Mouse (Mus musculus): Measurements from ENCODE around the gene Tgfb2. TPM values are rescaled to one million over a fixed set of nuclear protein-coding genes. Genes with fewer than 3 reads are reported as not detected.

Gene Tgfb2
- polyA plus RNA-seq, 1 experiment from 2014 or later, result 45.0 TPM

DNA sequence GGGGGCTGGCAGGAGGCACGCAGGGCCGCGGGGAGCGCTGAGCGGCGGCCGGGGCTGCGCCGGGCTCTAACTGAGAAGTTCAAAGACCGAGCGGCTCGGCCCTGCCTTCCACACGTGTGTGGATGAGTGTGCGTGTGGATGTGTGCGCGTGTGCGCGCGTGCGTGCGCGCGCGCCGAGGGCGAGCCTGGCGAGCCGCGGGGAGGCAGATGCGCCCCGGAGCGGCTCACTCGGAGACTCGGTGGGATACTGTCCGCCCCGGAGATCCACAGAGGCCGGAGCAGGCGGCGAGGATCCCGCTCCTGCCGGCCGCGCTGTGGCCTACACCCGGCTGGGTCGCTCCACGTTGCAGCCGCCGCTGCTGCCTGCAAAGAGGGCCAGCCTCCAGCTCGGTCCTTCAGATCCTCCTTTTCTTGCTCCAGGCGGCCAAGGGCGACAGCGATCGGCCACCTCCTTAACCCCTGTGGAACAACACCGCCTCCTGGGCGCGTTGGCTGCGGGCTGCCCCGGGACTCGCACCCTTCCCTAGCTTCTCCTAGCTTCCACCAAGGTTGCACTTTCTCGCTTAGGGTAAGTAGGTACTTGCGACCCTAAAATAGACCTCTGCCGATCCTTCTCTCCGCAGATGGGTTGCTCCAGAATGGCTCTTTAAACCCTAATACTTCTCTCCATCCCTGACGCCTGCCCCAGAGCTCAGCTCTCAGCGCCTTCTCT is 430 bp downstream of the Tgfb2 start:
- Histone ChIP-seq H3K27ac (replicated peaks; ENCODE audit: low read depth, low read length) (peak overlapping the region; percentile 79), H3K27me3 (ENCODE audit: control insufficient read depth, insufficient read depth, low read length) (no peaks in the 10 kb centered on the region), H3K9me3 (ENCODE audit: control insufficient read depth, low read length) (no peaks in the 10 kb centered on the region), H3K4me3 (ENCODE audit: low read depth, low read length) (peak overlapping the region; percentile 58), H3K4me2 (ENCODE audit: low read depth, severe bottlenecking) (peak overlapping the region; percentile 51), H3K4me1 (ENCODE audit: control insufficient read depth, insufficient read depth, low read length) (peaks cover 5% of the 10 kb centered on the region; the same call in 1 of the 2 replicates), H3K9ac (ENCODE audit: low read length) (peak overlapping the region; percentile 70), H3K36me3 (ENCODE audit: control insufficient read depth, insufficient read depth, low read length) (no peaks in the 10 kb centered on the region)
- DNase-seq (ENCODE audit: low spot score) (peak; percentile 81), ATAC-seq (ENCODE audit: insufficient number of reproducible peaks, low FRiP score, low TSS enrichment, low read depth) (peak; percentile 58)
- WGBS, result 0% methylated on average over 34 of the region's 65 CpGs

DNA sequence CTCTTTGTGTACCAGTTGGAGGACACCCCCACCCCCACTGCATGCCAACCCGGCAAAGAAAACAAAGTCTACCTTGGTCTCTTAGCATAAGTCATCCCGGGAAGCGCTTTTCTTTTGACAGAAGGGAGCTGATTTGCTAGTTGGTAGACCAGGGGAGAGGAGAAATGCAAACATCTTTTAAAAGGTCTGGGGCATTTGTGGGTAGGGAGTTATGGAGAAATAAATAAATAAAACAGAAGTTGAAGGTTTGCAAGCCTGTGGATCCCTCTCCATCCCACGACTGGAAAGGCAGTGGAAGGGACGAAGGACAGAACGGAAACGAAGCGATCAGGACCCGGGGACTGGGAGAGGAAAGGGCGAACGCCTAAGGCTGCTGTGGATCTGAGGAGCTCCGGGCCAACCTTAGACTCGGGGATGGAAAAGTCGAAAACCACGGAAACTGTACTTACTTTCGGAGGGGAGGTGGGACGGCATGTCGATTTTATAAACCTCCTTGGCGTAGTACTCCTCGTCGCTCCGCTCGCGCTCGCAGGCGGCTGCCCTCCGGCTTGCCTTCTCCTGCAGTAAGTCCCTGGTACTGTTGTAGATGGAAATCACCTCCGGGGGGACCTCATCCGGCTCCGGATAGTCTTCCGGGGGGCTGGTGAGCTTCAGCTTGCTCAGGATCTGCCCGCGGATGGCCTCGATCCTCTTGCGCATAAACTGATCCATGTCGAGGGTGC is 1.6 kb downstream of the Tgfb2 start:
- Histone ChIP-seq H3K4me2 (ENCODE audit: low read depth, severe bottlenecking) (peak overlapping the region; percentile 51), H3K27me3 (ENCODE audit: control insufficient read depth, insufficient read depth, low read length) (no peaks in the 10 kb centered on the region), H3K9ac (ENCODE audit: low read length) (peak overlapping the region; percentile 88), H3K36me3 (ENCODE audit: control insufficient read depth, insufficient read depth, low read length) (no peaks in the 10 kb centered on the region), H3K27ac (replicated peaks; ENCODE audit: low read depth, low read length) (peak overlapping the region; percentile 67; the same call in 1 of the 2 replicates), H3K4me3 (ENCODE audit: low read depth, low read length) (peak overlapping the region; percentile 58), H3K4me1 (ENCODE audit: control insufficient read depth, insufficient read depth, low read length) (peaks cover 5% of the 10 kb centered on the region; the same call in 1 of the 2 replicates), H3K9me3 (ENCODE audit: control insufficient read depth, low read length) (no peaks in the 10 kb centered on the region)
- ATAC-seq (ENCODE audit: insufficient number of reproducible peaks, low FRiP score, low TSS enrichment, low read depth) (no peak), DNase-seq (ENCODE audit: low spot score) (peak; percentile 71)
- WGBS, result under 1% methylated on average over 36 of the region's 36 CpGs

DNA sequence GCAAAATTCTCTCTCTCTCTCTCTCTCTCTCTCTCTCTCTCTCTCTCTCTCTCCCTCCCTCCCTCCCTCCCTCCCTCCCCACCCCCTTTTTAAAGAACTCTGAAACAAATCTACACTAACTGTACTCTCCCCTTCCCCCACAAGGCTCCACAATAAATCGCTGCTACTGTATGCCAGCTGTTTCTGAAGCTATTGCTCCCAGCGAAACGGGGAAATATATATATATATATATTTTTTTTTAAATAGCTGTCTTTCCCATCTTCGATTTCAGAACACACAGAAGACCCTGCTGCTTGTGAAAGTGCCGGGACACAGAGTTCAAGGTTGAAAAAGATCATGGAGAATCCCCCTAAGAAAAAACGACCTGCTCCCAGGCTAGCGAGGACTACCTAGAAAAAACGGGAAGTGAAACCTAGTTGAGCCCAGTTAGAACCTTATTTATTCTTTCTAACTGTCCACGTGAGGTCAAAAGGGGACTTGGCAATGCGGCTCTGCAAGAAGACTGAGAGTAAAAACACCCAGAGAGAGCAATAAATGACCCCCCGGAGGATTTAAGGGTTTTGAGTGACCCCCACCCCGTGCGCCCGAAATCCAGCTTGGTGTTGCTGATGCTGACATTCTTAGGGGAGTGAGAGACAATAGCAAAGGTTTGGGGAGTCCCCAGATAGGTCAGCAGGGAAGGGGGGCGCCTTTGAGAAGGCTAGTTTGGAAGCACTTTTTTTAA is 2.4 kb downstream of the Tgfb2 start:
- peak overlapping the region; percentile 58 for H3K4me3 ChIP-seq (ENCODE audit: low read depth, low read length)
- H3K4me1 ChIP-seq (ENCODE audit: control insufficient read depth, insufficient read depth, low read length), result peaks cover 5% of the 10 kb centered on the region; the same call in 1 of the 2 replicates
- H3K36me3 ChIP-seq (ENCODE audit: control insufficient read depth, insufficient read depth, low read length), result no peaks in the 10 kb centered on the region
- H3K4me2 ChIP-seq (ENCODE audit: low read depth, severe bottlenecking), result peak overlapping the region; percentile 51
- peak overlapping the region; percentile 88 for H3K9ac ChIP-seq (ENCODE audit: low read length)
- under 1% methylated on average over 15 of the region's 15 CpGs for WGBS
- no peaks in the 10 kb centered on the region for H3K9me3 ChIP-seq (ENCODE audit: control insufficient read depth, low read length)
- no peak for ATAC-seq (ENCODE audit: insufficient number of reproducible peaks, low FRiP score, low TSS enrichment, low read depth)
- H3K27me3 ChIP-seq (ENCODE audit: control insufficient read depth, insufficient read depth, low read length), result no peaks in the 10 kb centered on the region
- peak overlapping the region; percentile 67; the same call in 1 of the 2 replicates for H3K27ac ChIP-seq (replicated peaks; ENCODE audit: low read depth, low read length)
- peak; percentile 53 for DNase-seq (ENCODE audit: low spot score)

DNA sequence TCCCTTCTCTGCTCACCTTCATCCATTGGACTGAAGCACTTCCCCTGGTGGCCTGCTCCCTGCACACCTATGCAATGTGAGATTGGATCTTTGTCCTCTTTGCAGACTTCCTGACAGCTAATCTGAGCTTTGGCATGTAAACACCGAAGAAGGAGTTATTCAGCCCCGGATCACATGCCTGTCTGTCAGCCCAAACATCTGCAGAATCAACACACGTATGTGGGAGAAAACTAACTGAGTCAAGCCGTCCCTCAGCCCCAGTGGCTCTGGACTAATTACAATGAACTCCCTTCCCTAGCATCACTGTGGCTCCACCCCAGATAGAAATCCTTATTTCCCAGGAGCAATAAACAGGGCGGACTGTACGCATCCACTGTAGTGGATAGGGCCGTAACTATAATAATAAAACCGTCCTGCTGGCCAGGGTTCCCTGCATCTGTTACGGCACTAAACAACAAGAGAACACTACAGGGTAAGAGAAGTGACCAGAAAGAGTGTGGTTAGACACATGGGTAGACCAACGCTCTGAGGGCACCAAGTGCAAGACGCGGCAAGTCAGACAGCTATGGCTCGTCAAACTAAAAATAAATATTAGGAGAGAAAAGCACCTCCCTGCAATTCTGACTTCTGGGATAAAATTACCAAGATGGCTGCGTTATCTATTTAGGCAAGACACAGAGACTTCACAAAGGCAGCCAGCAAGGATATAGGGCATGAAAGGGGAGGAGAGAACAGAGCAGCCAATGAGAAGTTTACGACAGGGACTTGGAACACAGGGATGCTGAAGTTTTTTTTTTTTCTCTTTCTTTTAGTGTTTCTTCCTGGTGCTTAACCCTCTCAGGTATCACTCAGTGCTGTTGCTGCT is 3.2 kb downstream of the Tgfb2 start:
- H3K36me3 ChIP-seq (ENCODE audit: control insufficient read depth, insufficient read depth, low read length), result no peaks in the 10 kb centered on the region
- peaks cover 5% of the 10 kb centered on the region; the same call in 1 of the 2 replicates for H3K4me1 ChIP-seq (ENCODE audit: control insufficient read depth, insufficient read depth, low read length)
- no peaks in the 10 kb centered on the region for H3K27me3 ChIP-seq (ENCODE audit: control insufficient read depth, insufficient read depth, low read length)
- DNase-seq (ENCODE audit: low spot score) (no peak), ATAC-seq (ENCODE audit: insufficient number of reproducible peaks, low FRiP score, low TSS enrichment, low read depth) (peak; percentile 55; the same call in 1 of the 2 replicates)
- no peak overlapping the region for H3K27ac ChIP-seq (replicated peaks; ENCODE audit: low read depth, low read length)
- no peaks in the 10 kb centered on the region for H3K9me3 ChIP-seq (ENCODE audit: control insufficient read depth, low read length)
- peak overlapping the region; percentile 38; the same call in 1 of the 2 replicates for H3K9ac ChIP-seq (ENCODE audit: low read length)
- peak overlapping the region; percentile 58 for H3K4me3 ChIP-seq (ENCODE audit: low read depth, low read length)
- H3K4me2 ChIP-seq (ENCODE audit: low read depth, severe bottlenecking), result peak overlapping the region; percentile 51
- 14% methylated on average over 15 of the region's 15 CpGs for WGBS

DNA sequence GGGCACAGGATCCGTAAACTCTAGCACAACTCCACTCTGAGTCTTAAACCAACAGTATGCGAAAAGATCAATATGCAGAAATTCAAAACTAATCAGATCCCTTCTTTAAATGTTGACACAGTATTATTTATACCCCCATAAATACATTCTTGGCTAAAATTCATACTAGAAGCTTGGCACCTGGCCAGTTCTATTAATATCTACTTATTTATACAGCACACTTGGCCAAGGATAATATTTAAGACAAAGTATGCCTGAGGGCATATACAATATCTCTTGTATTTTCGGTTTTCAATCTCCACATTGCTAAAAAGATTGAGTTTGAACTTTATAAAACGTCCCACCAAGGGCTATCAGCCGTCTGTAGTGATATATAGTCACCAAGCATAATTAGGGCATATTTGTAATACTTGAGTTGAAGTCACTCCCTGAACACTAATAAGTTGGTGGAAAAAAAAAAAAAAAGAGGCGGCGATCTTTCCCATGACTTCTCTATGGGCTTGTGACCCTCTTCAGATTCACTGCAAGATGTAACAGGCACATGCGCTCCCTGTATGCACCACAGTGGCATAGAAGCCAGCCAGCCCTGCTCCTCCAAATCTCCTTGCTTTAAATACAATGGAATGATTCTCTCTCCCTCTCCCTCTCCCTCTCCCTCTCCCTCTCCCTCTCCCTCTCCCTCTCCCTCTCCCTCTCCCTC is 4.4 kb downstream of the Tgfb2 start:
- H3K36me3 ChIP-seq (ENCODE audit: control insufficient read depth, insufficient read depth, low read length), result no peaks in the 10 kb centered on the region
- H3K4me3 ChIP-seq (ENCODE audit: low read depth, low read length), result no peak overlapping the region
- no peaks in the 10 kb centered on the region for H3K9me3 ChIP-seq (ENCODE audit: control insufficient read depth, low read length)
- no peaks in the 10 kb centered on the region for H3K27me3 ChIP-seq (ENCODE audit: control insufficient read depth, insufficient read depth, low read length)
- no peak overlapping the region for H3K27ac ChIP-seq (replicated peaks; ENCODE audit: low read depth, low read length)
- H3K4me2 ChIP-seq (ENCODE audit: low read depth, severe bottlenecking), result no peak overlapping the region; the same call in 1 of the 2 replicates
- H3K4me1 ChIP-seq (ENCODE audit: control insufficient read depth, insufficient read depth, low read length), result peaks cover 3% of the 10 kb centered on the region; the same call in 1 of the 2 replicates
- no peak for ATAC-seq (ENCODE audit: insufficient number of reproducible peaks, low FRiP score, low TSS enrichment, low read depth)
- 79% methylated on average over 8 of the region's 8 CpGs for WGBS
- no peak for DNase-seq (ENCODE audit: low spot score)
- no peak overlapping the region for H3K9ac ChIP-seq (ENCODE audit: low read length)

DNA sequence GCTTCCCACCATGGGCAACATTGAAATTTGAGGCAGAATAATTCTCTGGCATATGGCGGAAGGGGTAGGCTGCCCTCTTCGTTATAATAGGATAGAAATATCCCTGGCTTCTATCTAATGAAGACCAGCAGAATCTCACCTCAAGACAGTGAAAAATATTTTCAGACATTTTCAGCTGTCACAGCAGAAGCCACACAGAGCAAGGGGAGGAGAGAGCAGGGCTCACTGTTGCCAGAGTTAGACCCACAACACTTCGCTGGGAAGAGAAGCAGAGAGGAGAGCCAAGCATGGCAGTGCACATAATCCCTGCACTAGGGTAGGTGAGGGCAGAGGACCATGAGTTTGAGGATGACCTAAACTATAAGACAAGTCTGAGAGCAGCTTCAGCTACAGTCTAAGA is 5.3 kb downstream of the Tgfb2 start:
- H3K4me3 ChIP-seq (ENCODE audit: low read depth, low read length), result no peak overlapping the region
- no peak for ATAC-seq (ENCODE audit: insufficient number of reproducible peaks, low FRiP score, low TSS enrichment, low read depth)
- WGBS, result 85% methylated on average over 3 of the region's 3 CpGs

DNA sequence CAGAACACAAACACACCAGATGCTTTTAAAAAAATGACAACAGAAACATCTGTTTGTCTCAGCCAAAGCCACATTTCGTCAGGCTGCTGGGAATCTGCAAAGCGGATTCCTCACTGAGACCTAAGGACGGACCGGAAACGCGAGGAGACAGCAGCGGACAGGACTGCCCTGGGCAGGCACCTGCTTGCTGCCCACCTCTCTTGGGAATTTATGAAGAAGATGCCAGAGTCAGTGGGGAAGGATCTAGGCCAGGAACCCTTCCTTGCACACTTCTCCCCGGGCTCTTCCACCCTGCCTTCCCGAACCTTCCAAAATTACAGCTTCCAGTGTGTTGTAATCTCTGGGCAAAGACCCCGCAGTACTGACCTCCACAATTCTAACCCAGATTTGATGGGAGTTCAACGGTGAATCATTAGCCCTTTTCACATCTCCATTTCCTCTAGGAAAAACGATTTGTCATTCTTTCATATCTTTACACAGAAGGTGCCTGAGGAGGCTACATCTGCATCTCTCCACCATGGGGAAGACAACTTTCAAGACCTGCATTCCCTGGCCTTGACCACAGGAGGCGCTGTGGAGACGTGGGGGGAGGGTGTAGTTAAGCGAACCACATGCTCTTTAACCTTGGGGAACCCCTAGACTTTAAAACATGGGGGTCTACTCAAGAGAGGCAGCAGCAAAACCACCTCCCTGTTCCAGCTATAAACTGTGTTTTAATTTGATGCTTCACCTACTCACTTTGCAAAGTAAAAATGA is 7.0 kb downstream of the Tgfb2 start:
- ATAC-seq (ENCODE audit: insufficient number of reproducible peaks, low FRiP score, low TSS enrichment, low read depth) (no peak), DNase-seq (ENCODE audit: low spot score) (no peak)
- Histone ChIP-seq H3K27ac (replicated peaks; ENCODE audit: low read depth, low read length) (no peak overlapping the region), H3K36me3 (ENCODE audit: control insufficient read depth, insufficient read depth, low read length) (no peaks in the 10 kb centered on the region), H3K4me2 (ENCODE audit: low read depth, severe bottlenecking) (no peak overlapping the region), H3K4me1 (ENCODE audit: control insufficient read depth, insufficient read depth, low read length) (no peaks in the 10 kb centered on the region), H3K9me3 (ENCODE audit: control insufficient read depth, low read length) (no peaks in the 10 kb centered on the region), H3K9ac (ENCODE audit: low read length) (no peak overlapping the region), H3K27me3 (ENCODE audit: control insufficient read depth, insufficient read depth, low read length) (no peaks in the 10 kb centered on the region), H3K4me3 (ENCODE audit: low read depth, low read length) (no peak overlapping the region)
- 80% methylated on average over 15 of the region's 15 CpGs for WGBS

More for the DNA sequence above, 5.3 kb downstream of the Tgfb2 start:
- Histone ChIP-seq H3K36me3 (ENCODE audit: control insufficient read depth, insufficient read depth, low read length) (no peaks in the 10 kb centered on the region), H3K4me2 (ENCODE audit: low read depth, severe bottlenecking) (no peak overlapping the region; the same call in 1 of the 2 replicates), H3K4me1 (ENCODE audit: control insufficient read depth, insufficient read depth, low read length) (no peaks in the 10 kb centered on the region), H3K9me3 (ENCODE audit: control insufficient read depth, low read length) (no peaks in the 10 kb centered on the region), H3K9ac (ENCODE audit: low read length) (no peak overlapping the region), H3K27me3 (ENCODE audit: control insufficient read depth, insufficient read depth, low read length) (no peaks in the 10 kb centered on the region), H3K27ac (replicated peaks; ENCODE audit: low read depth, low read length) (no peak overlapping the region)
- DNase-seq (ENCODE audit: low spot score), result no peak
